Mouse (Mus musculus) heart, postnatal 25 days (tissue): ENCODE measurements around the gene Nfe2l2. TPM values are rescaled to one million over a fixed set of nuclear protein-coding genes. Genes with fewer than 3 reads are reported as not detected.

ENCODE experiments used
- DNase-seq: peaks from one replicate; pipeline ENCODE4 v3.0.0; 2022; ENCODE audit warnings: low spot score
- intact Hi-C: fragments of 180-260 bp; cut with DNase I; formaldehyde crosslinking; loops from one replicate; pipeline ENCODE4 v1.15.1; 2025
- total RNA-seq, 2 experiments: library from RNA; stranded (reverse); gene quantifications; 2 replicates each; pipeline ENCODE4 v1.2.3; 2021

Nfe2l2 gene
- 10 to 100 TPM; 56.8 to 72.0 TPM for total RNA-seq

GRCm38 (mm10) chr2:75704234-75705161 is at the start of gene Nfe2l2:
TSS of gene Nfe2l2 (minus strand) at chr2:75704641.
- intact Hi-C loops = loop anchor here (2.0 kb wide), 2 partner anchors 46 to 76 kb away; partner anchors contain the start of gene Hnrnpa3
- DNase-seq = peak; percentile 98

GRCm38 (mm10) chr2:75752306-75753175 is 48.1 kb upstream of the Nfe2l2 start:
- intact Hi-C loops = no loop called here
- no peak for DNase-seq

GRCm38 (mm10) chr2:75751896-75752295 is 47.5 kb upstream of the Nfe2l2 start:
- DNase-seq = no peak
- intact Hi-C loops = no loop called here

- intact Hi-C loops = no loop called here
These were observed 46.4 kb upstream of the Nfe2l2 start for GRCm38 (mm10) chr2:75750869-75751268.

GRCm38 (mm10) chr2:75750043-75750718 is 45.7 kb upstream of the Nfe2l2 start:
- DNase-seq = no peak
- intact Hi-C loops = no loop called here

More at GRCm38 (mm10) chr2:75750869-75751268, 46.4 kb upstream of the Nfe2l2 start:
- DNase-seq = no peak

- DNase-seq = no peak
- intact Hi-C loops = no loop called here
These were observed 44.4 kb upstream of the Nfe2l2 start for GRCm38 (mm10) chr2:75748841-75749240.

GRCm38 (mm10) chr2:75737006-75737503 is 32.6 kb upstream of the Nfe2l2 start:
- no peak for DNase-seq

GRCm38 (mm10) chr2:75734196-75734865 is 29.9 kb upstream of the Nfe2l2 start:
- no peak for DNase-seq
- intact Hi-C loops = no loop called here

More at GRCm38 (mm10) chr2:75737006-75737503, 32.6 kb upstream of the Nfe2l2 start:
- intact Hi-C loops = loop anchor here (5.0 kb wide), 1 partner anchor 35 kb away; no protein-coding TSS in a partner anchor

- intact Hi-C loops = no loop called here
- DNase-seq = no peak
These were observed 28.7 kb upstream of the Nfe2l2 start for GRCm38 (mm10) chr2:75733177-75733576.

- intact Hi-C loops = no loop called here
- no peak for DNase-seq
These were observed 27.5 kb upstream of the Nfe2l2 start for GRCm38 (mm10) chr2:75731929-75732328.

GRCm38 (mm10) chr2:75731233-75731651 is 26.8 kb upstream of the Nfe2l2 start:
- intact Hi-C loops = no loop called here
- peak; percentile 35 for DNase-seq

- intact Hi-C loops = no loop called here
- peak; percentile 54 for DNase-seq
These were observed 25.6 kb upstream of the Nfe2l2 start for GRCm38 (mm10) chr2:75730052-75730451.

- no peak for DNase-seq
- intact Hi-C loops = no loop called here
These were observed 20.5 kb upstream of the Nfe2l2 start for GRCm38 (mm10) chr2:75724863-75725445.

GRCm38 (mm10) chr2:75723481-75723880 is 19.0 kb upstream of the Nfe2l2 start:
- DNase-seq = no peak
- intact Hi-C loops = no loop called here

- intact Hi-C loops = no loop called here
- no peak for DNase-seq
These were observed 18.5 kb upstream of the Nfe2l2 start for GRCm38 (mm10) chr2:75722893-75723292.

- intact Hi-C loops = no loop called here
- no peak for DNase-seq
These were observed 16.0 kb upstream of the Nfe2l2 start for GRCm38 (mm10) chr2:75720236-75721027.

- intact Hi-C loops = no loop called here
These were observed 15.0 kb upstream of the Nfe2l2 start for GRCm38 (mm10) chr2:75719331-75719869.

More at GRCm38 (mm10) chr2:75719331-75719869, 15.0 kb upstream of the Nfe2l2 start:
- DNase-seq = no peak
